Mouse (Mus musculus): ENCODE data around the gene Srgap1.
"Not testable (repeated sequence)": the region's sequence is repeated elsewhere in the genome, so short reads cannot be mapped to it uniquely, and the experiment has no call there.

Gene Srgap1

DNA sequence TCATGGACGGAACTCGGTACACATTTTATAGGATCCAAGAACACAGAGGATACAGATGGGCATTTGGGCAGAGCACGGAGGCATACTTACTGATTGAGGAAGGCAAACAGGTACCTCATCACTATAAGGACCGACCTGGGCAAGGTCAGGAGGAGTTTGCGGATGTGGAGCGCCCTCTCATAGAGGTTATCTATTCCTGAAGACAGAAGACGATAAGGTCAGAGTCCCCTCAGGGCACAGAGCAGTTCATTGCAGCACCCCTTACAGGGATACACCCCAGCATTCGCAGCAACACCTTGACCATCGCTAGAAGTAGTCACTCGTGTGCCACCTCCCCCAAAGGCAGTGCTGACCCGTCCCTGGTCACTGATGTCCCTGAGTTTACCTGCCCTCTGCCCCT lies 239.3 kb downstream of the Srgap1 start:
- no peak for DNase-seq

DNA sequence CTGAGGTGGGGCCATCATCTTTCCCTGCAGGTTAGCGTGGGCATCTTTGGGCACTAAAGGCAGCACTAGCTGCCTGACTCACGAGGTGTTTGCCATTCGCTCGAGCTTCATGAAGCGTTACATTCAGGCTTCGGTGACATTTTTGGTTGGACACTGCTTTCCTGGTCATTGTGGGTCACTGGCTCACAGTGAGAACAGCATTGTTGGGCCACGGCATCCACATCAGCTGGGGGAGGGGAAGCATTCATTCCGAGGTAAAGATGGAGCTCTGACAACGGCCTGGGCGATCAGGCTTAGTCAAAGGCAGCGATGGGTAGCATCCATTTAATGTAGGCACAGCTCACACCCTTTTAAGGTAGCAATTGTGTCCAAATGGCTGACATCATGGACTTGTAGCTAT lies 240.3 kb downstream of the Srgap1 start:
- DNase-seq: no peak

DNA sequence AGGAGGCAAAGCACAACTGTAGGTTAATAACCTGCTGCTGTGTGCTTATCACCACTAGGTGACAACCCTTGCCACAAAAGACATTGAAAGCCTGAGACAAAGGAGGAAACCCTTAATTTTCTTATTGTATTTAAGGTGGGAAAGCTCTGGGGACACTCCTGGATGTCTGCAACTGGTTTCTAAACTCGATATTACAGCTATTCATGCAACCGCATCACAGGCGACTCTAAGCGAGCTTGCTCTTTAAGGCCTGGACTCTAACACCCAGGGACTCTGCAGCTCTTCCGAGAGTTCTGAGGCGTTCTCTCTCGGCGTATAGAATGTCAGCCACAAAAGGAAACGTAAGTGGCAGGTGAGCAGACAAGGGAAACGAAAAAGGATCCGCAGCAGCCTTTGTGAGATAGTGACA lies 241.2 kb downstream of the Srgap1 start:
- DNase-seq: no peak

DNA sequence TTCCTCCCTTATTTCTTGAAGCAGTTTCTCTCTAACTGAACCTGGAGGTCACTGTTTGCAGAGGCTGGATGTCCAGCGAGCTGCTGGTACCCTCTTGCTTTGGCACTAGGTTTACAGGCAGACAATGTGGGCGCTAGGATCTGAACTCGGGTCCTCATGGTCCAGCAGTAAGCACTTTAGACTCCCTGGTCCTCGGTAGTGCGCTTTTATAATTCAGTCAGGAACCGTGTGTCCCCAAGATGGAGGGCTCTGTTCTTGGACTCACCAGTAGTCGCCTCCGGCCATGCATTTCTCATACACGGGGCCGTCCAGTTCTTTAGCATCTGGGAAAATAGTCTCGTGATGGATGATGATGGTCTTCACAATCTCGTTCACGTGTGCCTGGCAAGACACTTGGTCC lies 242.6 kb downstream of the Srgap1 start:
- no peak for DNase-seq

DNA sequence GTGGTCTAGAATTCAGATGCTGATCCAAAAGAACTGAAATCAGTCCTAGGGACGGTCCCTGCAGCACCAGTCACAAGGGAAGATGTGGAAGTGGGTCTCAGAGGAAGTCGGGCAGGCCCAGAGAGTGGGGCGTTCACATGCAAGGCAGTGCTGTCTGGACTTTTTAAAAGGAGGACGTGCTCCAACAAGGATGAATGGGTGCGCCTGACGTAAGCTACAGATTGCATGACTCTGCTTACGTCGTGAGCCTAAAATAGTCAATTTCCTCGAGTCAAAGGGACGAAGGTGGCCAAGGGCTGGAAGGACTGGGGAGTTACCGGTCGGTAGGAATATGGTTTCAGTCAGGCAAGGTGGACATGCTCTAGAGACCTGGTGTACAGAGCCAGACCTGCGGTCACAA lies 247.1 kb downstream of the Srgap1 start:
- DNase-seq: no peak

DNA sequence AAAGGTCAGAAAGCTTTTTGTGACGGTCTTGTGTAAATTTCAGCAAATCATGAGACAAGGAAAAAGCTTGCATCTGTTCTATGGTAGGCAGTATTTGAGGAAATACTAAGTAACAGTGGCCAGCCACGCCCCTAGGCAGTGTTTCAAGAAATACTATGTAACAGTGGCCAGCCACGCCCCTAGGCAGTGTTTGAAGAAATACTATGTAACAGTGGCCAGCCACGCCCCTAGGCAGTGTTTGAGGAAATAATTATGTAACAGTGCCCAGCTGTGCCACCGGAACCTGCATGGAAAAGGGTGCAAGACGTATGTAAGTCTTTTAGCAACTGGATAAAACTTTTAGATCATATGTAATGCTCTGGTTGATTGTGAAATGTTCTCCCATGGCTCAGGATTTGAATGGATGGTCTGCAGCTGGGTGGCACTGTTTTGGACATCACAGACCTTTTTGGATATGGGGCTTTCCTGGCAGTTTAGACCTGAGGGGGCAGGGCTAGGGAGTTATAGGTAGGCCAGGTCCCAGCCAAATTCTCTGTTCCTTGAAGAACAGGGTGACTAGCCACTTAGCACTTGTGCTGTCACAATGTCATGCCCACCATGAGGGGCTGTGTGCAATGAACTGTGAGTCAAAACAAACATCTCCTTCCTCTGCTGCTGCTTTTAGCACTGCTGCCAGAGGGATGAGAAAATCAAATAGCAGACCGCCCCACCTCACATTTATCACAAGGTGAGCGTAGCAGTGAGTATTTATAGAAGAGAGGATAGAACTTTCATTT lies 250.9 kb downstream of the Srgap1 start:
- DNase-seq: peak; percentile 13 to 25

DNA sequence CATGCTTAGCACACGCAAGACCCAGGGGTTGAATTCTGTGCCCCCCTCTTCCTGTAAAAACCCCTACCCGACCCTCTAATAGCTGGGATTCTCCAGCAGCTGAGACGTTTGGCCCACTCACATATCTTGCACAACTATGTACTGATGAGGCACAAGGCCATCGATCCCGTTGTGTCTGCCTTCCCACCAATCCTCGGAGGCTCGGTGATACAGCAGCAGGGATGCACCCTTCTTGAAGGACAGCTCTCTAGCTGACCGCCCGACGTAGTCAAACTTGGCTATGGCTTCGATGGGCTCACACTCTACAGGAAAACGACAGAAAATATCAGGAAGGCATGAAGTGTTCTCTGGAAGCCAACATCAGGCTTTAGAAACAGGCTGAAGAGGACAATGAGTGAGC lies 252.6 kb downstream of the Srgap1 start:
- no peak for DNase-seq

DNA sequence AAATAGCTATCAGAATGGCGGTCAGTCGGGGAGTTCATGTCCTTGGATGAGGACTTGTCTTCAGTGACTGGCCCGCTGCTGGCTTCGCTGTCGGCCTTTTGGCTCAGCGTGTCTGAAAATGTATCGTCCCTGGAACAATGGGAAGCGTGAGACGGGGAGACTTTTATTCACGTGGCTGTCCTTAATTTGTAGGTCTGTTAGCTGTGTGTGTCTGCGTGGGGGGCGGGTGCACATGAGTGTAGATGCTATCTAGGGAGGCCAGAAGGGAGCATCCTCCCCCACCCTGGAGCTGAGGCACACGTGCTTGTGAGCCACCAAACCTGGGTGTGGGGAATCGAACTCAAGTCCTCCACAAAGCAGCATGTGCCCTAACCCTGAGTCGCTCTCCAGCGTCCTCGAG lies 254.5 kb downstream of the Srgap1 start:
- no peak for DNase-seq

DNA sequence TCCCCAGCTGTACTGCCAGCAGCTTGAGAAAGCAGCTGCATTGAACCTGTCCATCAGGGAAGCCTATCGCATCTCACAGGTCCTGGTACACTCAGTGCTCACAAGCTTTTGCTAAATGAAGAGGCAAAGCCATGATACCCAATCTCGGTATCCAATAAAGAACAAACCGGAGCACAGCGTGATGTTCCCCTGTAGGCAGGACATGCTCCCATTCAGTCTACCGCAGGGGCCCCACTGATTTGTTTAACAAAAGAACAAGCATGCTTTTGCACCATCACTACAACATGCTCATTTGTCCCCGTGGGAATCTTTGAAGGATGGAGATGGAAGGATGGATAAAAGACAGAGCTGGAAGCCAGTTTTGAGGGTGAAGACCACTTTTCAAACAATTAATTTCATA lies 257.0 kb downstream of the Srgap1 start:
- DNase-seq: no peak

DNA sequence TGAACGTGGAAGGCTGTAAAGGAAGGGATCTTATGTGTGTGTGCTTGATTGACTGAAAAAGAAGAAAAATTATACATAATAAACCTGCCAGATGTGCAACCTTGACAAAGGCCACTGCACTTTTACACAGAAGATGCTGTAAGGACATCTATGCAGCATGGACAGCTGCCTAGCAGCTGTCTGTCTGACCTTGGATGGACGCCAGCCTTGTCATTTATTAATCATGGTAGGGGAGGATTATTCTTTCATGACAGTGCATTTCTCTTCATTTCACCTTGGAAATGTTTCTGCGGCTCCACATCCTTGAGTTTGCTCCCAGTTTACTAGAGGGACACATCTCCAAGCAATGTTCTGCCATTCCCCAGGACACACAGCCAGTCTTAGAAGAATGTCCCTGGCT lies 258.6 kb downstream of the Srgap1 start:
- DNase-seq: no peak

DNA sequence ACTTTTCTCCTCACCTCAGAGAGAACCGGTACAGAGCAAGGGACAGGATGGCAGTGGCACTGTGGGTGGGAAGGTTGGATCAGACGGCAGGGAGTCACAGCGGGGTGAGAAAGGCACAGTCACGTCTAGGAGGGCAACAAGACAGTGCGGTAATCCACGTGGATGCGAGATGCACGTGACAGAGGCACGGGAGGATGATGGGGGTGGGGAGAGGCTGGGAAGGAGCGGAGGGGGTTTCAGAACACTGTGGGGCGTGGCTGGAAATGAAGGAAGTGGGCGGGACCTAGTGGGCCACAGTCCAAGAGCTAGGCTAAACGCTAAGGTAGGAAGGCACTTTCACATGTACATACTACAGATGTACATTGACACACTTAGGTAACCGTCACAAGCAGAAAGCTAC lies 266.0 kb downstream of the Srgap1 start:
- peak in 1 of 2 experiments; percentile 4 for DNase-seq

DNA sequence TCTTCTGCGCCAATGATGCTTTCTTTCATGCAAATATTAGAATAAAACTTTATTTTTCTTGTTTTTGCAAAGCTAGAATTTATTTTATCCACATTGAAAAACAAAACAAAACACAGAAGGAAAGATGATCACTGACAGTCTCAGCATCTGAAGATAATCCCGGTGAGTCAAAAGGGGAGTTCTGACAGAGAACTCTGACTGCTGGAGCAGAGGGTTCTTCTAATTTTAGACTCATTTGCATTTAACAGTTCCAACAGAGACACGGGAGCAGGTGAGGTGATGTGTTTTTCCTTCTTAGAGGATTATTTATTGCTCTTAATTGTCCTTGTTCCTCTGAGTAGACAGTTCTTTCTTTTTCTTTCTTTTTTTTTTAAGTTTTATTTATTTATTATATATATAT lies 271.1 kb downstream of the Srgap1 start:
- no peak for DNase-seq

DNA sequence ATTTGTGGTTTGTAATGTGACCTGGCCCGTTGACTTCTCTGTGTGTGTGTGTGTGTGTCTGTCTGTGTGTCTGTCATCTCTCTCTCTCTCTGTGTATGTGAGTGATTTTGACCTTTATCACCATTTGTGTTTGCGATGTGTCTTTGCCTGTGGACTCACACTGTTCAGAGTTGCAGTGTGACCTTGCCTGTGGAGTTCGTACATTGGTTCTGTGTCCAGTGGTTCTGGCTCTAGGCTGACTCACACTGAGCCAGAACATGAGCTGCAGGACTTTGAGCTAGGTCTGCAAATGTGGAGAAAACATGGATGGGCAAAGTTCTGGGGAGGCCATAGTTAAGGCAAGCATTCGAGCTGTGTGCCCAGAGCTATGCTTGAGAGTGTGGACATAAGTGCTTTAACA lies 273.3 kb downstream of the Srgap1 start:
- no peak for DNase-seq

DNA sequence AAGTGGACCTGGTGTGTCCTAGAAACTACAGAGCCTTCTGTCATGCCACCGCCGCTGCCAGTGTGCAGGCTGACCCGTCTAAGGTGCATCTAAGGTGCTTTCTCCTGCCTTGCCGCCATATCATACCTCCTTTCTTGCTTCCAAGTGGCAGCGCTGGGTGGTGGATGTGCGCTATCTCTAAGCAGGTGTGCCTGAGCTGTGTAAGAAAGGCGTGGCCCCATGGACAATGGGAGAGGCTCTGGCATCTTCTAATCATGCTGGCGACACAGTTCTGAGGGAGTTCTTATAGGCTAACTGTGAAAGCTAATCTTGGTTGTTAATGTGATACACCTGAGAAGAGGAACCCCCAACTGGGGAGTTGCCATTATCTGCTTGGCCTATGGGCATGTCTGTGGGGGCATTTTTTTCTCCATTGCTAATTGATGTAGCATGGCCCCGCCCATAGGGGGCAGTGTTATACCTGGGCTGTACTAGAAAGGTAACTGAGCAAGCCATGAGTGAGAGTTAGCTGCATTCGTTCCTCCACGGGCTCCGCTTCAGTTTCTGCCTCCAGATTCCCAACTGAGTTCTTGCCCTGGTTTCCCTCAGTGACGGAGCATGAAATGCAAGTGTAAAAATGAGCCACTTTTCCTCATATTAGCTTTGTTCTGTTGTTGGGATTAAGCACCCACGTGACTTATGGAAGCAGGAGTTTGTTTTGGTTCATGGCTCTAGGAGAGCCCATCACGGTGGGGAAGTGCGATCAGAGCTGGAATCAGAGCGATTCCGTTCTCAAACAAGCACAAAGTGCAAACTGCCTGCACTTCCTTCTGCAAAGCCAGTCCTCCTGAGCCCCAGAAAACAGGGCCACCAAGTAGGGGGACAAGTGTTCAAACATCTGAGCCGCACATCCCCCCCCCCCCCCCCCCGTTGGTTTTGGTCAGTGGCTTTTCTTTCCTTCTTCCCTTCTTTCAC lies 276.2 kb downstream of the Srgap1 start:
- no peak for DNase-seq

DNA sequence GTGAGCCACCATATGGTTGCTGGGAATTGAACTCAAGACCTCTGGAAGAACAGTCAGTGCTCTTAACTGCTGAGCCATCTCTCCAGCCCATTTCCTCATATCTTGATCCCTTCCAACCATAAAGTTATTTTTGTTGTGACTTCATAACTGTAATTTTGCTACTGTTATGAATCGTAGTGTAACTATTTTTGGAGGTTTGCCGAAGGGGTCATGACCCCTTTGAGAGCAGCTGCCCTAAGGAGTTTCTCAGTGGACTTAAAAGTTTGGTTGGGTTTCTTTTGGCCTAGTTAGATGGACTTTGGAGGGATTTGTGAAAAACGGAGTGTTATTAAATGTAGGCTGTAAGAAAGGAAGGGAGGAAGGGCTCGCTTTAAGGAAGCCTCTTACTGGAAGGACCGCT lies 277.4 kb downstream of the Srgap1 start:
- DNase-seq: no peak

DNA sequence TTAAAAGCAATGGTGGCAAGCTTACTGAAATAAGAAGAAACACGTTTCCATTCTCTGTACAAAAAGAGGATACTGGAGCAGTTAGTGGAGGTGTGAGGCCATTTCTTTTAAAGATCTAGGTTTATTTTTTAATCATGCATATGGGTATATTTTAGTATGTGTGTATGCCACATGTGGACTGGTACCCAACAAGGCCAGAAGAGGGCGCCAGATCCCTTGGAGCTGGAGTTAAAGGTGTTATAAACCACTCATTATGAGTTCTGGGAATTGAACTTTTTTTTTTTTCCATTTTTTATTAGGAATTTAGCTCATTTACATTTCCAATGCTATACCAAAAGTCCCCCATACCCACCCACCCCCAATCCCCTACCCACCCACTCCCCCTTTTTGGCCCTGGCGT lies 279.8 kb downstream of the Srgap1 start:
- DNase-seq: not testable (repeated sequence)

DNA sequence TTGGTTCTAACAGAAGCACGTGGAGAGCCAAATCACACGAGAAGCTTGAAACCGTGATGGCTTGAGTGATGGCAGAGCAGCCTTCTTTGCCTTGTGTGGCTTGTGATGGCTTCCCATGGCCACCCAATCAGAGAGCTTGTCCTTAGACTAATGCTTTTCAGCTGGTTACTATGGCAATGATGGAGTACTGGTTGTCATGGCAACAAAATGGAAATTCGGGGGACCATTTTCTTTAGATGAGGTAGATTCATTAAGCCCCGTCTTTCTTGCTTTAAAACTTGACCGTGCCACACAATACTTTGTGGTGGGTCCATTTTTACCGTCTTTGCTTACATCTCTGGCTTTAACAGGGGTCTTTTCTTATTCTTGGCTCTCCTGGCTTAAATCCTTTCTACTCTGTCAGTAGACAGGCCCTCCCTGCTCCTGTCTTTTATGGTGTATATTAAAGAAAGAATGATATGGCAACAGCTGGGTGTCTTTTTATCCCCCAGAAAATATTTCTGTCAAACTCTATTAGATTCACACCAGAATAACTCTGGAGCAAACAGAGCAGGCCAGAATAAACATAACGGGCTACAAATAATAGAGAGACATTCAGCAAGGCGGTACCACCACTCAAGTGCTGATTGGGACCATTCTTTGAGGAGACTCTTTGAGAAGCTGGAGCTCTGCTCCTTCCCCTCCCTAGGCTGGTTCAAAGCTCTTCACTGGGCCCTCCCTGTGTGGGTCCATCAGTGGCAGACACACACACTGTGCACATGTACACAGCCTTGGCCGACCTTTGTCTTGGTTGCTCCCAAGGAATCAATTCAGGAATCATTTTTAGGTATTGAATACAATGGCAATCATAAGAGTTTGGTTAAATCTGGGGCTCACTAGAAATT lies 281.7 kb downstream of the Srgap1 start:
- DNase-seq: no peak

DNA sequence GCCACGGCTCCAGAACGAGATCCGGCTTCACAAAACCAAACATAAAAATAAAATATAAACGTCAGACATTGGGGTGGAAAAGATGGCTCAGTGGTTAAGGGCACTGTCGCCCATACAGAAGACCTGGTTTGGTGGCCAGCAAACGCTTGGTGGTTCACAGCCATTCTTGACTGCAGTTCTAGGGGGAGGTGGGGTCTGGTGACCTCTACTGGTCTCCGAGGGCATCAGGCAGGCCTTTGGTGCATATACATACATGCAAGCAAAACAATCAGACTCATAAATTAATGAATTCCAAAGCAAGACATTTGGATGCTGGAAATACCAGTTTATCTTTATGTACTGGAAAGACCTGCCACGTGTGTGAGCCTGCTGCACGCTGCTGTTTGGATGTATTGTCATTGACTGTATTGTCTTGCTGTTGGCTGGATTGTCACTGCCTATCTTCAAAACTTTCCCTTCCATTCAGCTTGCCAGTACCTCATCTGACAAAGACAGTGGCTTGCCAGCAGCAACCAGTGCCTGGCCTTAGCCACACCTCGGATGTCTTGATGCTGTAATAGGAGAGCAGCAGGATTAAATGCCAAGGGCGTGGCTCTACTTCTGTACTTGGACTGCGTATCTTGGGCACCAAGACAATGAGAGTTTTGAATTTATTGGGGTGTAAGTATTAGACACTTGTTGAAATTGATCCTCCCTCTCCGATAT lies 282.5 kb downstream of the Srgap1 start:
- no peak for DNase-seq

DNA sequence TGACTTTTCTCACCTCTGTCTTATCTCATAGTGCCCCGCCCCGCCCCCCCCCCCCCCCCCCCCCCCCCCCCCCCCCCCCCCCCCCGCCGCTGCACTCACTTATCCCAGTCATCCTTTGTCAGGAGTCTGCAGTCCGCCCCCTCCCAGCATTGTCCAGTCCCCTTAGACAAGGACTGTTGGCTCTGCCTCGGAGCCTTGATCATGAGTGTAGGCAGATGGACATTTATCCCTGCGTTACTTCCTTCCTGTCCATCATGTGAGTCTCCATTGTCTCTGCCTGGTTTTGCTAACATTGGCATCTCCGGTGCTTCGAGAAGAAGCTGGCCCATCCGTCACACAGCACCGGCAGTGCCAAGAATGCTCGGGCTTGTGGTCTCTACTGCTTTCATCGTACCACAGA lies 283.9 kb downstream of the Srgap1 start:
- no peak for DNase-seq

DNA sequence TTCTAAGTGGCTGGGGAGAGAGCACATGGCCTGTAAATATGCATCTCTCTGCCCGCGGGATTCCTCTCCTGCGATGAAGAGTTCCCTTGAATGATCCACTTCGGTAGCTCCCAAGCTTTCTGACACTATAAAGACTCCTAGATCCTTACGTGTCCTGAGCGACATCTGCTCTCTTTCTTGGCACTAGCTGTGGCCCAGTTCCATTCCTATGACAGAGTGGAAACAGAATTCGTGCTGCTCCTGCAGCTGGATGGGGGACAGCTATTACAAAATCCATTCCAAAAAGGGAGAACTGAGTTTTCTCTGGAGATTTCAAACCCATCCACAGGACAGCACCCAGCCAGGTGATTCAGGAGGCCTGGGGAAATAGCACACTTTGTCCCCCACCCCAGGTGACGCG lies 285.0 kb downstream of the Srgap1 start:
- DNase-seq: no peak

DNA sequence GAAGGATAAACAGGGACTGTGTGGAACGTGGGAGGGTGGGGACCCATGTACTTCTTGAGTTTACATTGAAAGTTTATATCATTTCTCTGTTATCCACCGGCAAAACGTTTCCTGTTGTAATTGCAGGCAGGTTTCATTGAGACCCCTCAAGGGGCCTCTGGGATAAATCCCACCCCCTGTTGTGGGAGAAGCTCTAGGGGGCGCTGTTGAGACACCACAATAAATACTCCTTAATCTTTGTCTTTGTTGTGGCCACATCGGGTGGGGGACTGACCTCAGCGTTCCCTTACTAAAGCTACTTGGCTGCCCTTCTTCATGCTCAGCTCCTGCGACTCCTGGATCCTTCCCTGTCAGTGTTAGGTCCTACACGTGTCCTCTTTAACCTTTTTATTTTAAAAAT lies 288.0 kb downstream of the Srgap1 start:
- no peak for DNase-seq

DNA sequence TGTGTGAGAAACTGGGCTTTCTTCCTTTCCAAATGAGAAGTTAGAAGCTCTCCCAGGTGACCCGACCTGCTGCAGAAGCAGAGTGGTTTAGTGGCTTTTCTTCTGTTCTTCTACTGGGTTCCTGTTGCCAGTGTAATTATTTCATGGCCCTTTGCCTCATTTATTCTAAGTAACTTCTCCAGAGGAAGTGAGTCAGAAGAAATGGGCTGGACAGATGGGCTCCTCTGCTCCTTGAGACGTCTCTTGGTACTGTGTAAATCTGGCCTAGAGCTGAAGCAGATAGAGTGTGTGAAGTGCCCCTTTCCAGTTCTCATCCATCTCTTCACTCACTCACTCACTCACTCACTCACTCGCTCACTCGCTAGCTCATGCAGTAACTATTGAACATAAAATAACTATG lies 290.4 kb downstream of the Srgap1 start:
- no peak for DNase-seq

Data from spleen, adult 18-20 months (tissue).